22 mouse cellular contexts compared by ENCODE assay signal in the genomic region with DNA sequence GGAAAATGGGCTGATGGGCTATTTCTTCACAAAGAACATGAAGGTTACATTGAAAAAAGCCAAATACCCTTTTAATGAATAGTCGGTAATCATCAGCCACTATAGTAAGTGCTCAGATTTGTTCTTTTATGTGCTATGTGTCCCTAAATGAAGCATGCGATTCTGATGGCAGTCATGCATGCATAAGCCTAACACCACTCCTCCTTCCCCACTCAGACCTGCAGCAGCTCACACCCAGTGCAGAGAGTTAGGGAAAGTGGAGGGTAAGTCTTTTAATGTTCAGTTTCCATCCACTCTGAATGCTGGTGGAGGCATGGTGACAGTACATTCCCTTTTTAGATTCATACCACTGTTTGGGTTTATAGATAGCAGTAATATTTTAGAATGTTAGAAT. TPM values are rescaled to one million over a fixed set of nuclear protein-coding genes. Genes with fewer than 3 reads are reported as not detected.
A peak's percentile ranks its signal among the peaks of the same experiment; 100 is the strongest.
DNase-seq lines count a peak whose midpoint lies in the region; ATAC-seq and TF ChIP-seq lines count a peak whose summit lies in the region.
"Had no signal": no experiment of that assay in that cellular context is flagged by ENCODE, and none has a peak within 500 bp of the region (broad histone marks: within the 10 kb centered on the region; RNA-seq: fewer than 3 reads in every experiment).

No protein-coding gene starts in this region.

- no peaks in the 10 kb centered on the region for H3K27me3 ChIP-seq in forebrain, embryonic 11.5 days (ENCODE audit: control insufficient read depth, insufficient read depth, low read length)
- H3K27me3 ChIP-seq in forebrain, embryonic 10.5 days (ENCODE audit: poor library complexity, severe bottlenecking), result no peaks in the 10 kb centered on the region
- H3K27me3 ChIP-seq in hindbrain, embryonic 13.5 days, result no peaks in the 10 kb centered on the region
- no peaks in the 10 kb centered on the region for H3K27me3 ChIP-seq in hindbrain, embryonic 10.5 days (ENCODE audit: insufficient read depth, poor library complexity, severe bottlenecking)
- H3K27me3 ChIP-seq: heart, embryonic 15.5 days had no signal

- no peak overlapping the region for H3K27ac ChIP-seq in forebrain, embryonic 11.5 days (ENCODE audit: low read depth, low read length)
- H3K27ac ChIP-seq in forebrain, embryonic 10.5 days, result no peak overlapping the region
- H3K27ac ChIP-seq in hindbrain, embryonic 13.5 days, result peak overlapping the region; percentile 55; the same call in 1 of the 2 replicates
- no peak overlapping the region for H3K27ac ChIP-seq in hindbrain, embryonic 10.5 days
- peak overlapping the region; percentile 11; the same call in 1 of the 2 replicates for H3K27ac ChIP-seq in layer of hippocampus, adult 2 months
- H3K27ac ChIP-seq: embryonic facial prominence, embryonic 10.5 days; heart, adult 2 months; heart, embryonic 15.5 days had no signal

- no peak overlapping the region for H3K4me2 ChIP-seq in forebrain, embryonic 11.5 days (ENCODE audit: low read depth, low read length, severe bottlenecking)
- no peak overlapping the region for H3K4me2 ChIP-seq in hindbrain, embryonic 13.5 days
- H3K4me2 ChIP-seq: heart, embryonic 11.5 days; heart, embryonic 15.5 days had no signal

- no peaks in the 10 kb centered on the region for H3K9me3 ChIP-seq in forebrain, embryonic 11.5 days (ENCODE audit: control insufficient read depth, low read length)
- H3K9me3 ChIP-seq in forebrain, embryonic 10.5 days, result no peaks in the 10 kb centered on the region
- H3K9me3 ChIP-seq in hindbrain, embryonic 13.5 days, result no peaks in the 10 kb centered on the region
- no peaks in the 10 kb centered on the region for H3K9me3 ChIP-seq in hindbrain, embryonic 10.5 days
- H3K9me3 ChIP-seq: embryonic facial prominence, embryonic 10.5 days; G1E; heart, embryonic 15.5 days had no signal

- no peak for DNase-seq in forebrain, embryonic 11.5 days (ENCODE audit: low spot score)
- DNase-seq in forebrain, embryonic 10.5 days (ENCODE audit: extremely low spot score, low spot score), result no peak
- no peak for DNase-seq in hindbrain, embryonic 10.5 days (ENCODE audit: low spot score)
- no peak for DNase-seq in layer of hippocampus, adult 2 months (ENCODE audit: low spot score in 2 of 2)
- no peak for DNase-seq in layer of hippocampus, postnatal 14 days (ENCODE audit: low spot score in 2 of 2)
- DNase-seq: adrenal gland, adult 8-10 months; adrenal gland, postnatal 36 days; B cell, adult 2 months; cerebellum, adult 2 months; gastrocnemius, postnatal 14 days; heart, adult 2 months; heart, postnatal 14 days; kidney, adult 11 months had no signal

- no peaks in the 10 kb centered on the region for H3K36me3 ChIP-seq in forebrain, embryonic 11.5 days (ENCODE audit: control insufficient read depth, insufficient read depth, low read length)
- no peaks in the 10 kb centered on the region for H3K36me3 ChIP-seq in forebrain, embryonic 10.5 days (replicated peaks)
- H3K36me3 ChIP-seq in hindbrain, embryonic 13.5 days, result no peaks in the 10 kb centered on the region
- H3K36me3 ChIP-seq in hindbrain, embryonic 10.5 days, result no peaks in the 10 kb centered on the region
- H3K36me3 ChIP-seq: embryonic facial prominence, embryonic 10.5 days; G1E; heart, embryonic 15.5 days had no signal

- H3K9ac ChIP-seq in forebrain, embryonic 11.5 days (ENCODE audit: low read length), result no peak overlapping the region
- H3K9ac ChIP-seq in hindbrain, embryonic 13.5 days, result no peak overlapping the region
- H3K9ac ChIP-seq: heart, embryonic 15.5 days had no signal

- peaks cover 4% of the 10 kb centered on the region; the same call in 1 of the 2 replicates for H3K4me1 ChIP-seq in forebrain, embryonic 11.5 days (replicated peaks; ENCODE audit: control insufficient read depth, insufficient read depth, low read length)
- peaks cover 25% of the 10 kb centered on the region for H3K4me1 ChIP-seq in forebrain, embryonic 10.5 days
- peaks cover 21% of the 10 kb centered on the region for H3K4me1 ChIP-seq in hindbrain, embryonic 13.5 days (replicated peaks)
- peaks cover 20% of the 10 kb centered on the region for H3K4me1 ChIP-seq in hindbrain, embryonic 10.5 days (replicated peaks)
- H3K4me1 ChIP-seq: heart, embryonic 15.5 days had no signal

- no peak for TF ChIP-seq CTCF in layer of hippocampus, adult 2 months (conservative IDR thresholded peaks at IDR 0.05)

- peak; percentile 76 for ATAC-seq in forebrain, embryonic 11.5 days (replicated peaks; ENCODE audit: low FRiP score)
- no peak for ATAC-seq in hindbrain, embryonic 13.5 days (ENCODE audit: low FRiP score)
- no peak for ATAC-seq in monocyte, adult 5-6 weeks (replicated peaks; ENCODE audit: insufficient number of reproducible peaks, low FRiP score, low TSS enrichment, poor library complexity, severe bottlenecking)
- ATAC-seq: CD4-positive, CD25-positive, alpha-beta regulatory T cell, adult 4 months had no signal

- WGBS in forebrain, embryonic 11.5 days, result 13% methylated on average over 2 of the region's 2 CpGs
- 41% methylated on average over 2 of the region's 2 CpGs for WGBS in forebrain, embryonic 10.5 days
- WGBS in hindbrain, embryonic 13.5 days, result 27% methylated on average over 2 of the region's 2 CpGs
- WGBS in hindbrain, embryonic 10.5 days, result 53% methylated on average over 2 of the region's 2 CpGs

- H3K4me3 ChIP-seq in forebrain, embryonic 11.5 days (ENCODE audit: low read depth, low read length), result no peak overlapping the region
- no peak overlapping the region for H3K4me3 ChIP-seq in forebrain, embryonic 10.5 days
- H3K4me3 ChIP-seq in hindbrain, embryonic 13.5 days, result no peak overlapping the region
- H3K4me3 ChIP-seq in hindbrain, embryonic 10.5 days, result no peak overlapping the region
- H3K4me3 ChIP-seq in layer of hippocampus, adult 2 months, result no peak overlapping the region
- H3K4me3 ChIP-seq: embryonic facial prominence, embryonic 10.5 days; heart, adult 2 months; heart, embryonic 15.5 days had no signal

RNA-seq across cellular contexts. Expression of gene Nxph1, which starts 47.5 kb away (rescaled TPM):
- polyA plus RNA-seq in forebrain, embryonic 11.5 days (2014; fragmentation: Nextera tagmentation; extraction: Ambion mirVana), result 4.9 and 6.9 TPM in 2 replicates
- polyA plus RNA-seq in forebrain, embryonic 10.5 days (2016; fragmentation: Nextera tagmentation; extraction: Ambion mirVana), result 0.23 and 1.0 TPM in 2 replicates
- polyA plus RNA-seq in hindbrain, embryonic 13.5 days (2015; fragmentation: Nextera tagmentation; extraction: Ambion mirVana), result 73.9 and 83.4 TPM in 2 replicates
- 1.1 and 3.4 TPM in 2 replicates for polyA plus RNA-seq in hindbrain, embryonic 10.5 days (2016; fragmentation: Nextera tagmentation; extraction: Ambion mirVana)
- 10 to 100 TPM; 37.1 to 38.0 TPM for total RNA-seq in layer of hippocampus, adult 2 months (2021)
- 10 to 100 TPM; 40.8 to 44.3 TPM for total RNA-seq in layer of hippocampus, postnatal 14 days (2021)
- not detected in 3 replicates for total RNA-seq in monocyte, adult 5-6 weeks (2017)
- total RNA-seq: gastrocnemius, adult 18-20 months; gastrocnemius, postnatal 14 days; heart, adult 2 months; heart, postnatal 14 days; hematopoietic stem cell, adult 5-6 weeks had no signal
- polyA plus RNA-seq: CD4-positive, CD25-positive, alpha-beta regulatory T cell, adult 4 months; G1E; heart, adult 2 months; heart, embryonic 11.5 days had no signal

Comparison
In these comparisons a context has a peak if more than half of its experiments do, and no peak if none do; other contexts are left out.
1. H3K27ac ChIP-seq: peak in hindbrain, embryonic 13.5 days (single experiment) and layer of hippocampus, adult 2 months (single experiment); none in forebrain, embryonic 11.5 days (single experiment), forebrain, embryonic 10.5 days (single experiment) and hindbrain, embryonic 10.5 days (single experiment).